Mouse (Mus musculus): ENCODE data around the gene Ldb3. TPM values are rescaled to one million over a fixed set of nuclear protein-coding genes. Genes with fewer than 3 reads are reported as not detected.

The Ldb3 gene
- polyA plus RNA-seq, 1 experiment: 6.6 TPM

Other genes with a start within 250 kb of the Ldb3 start
- gene Fam25c, start 233.2 kb downstream of the Ldb3 start, polyA plus RNA-seq (2012; rRNA removed): not detected in 2 replicates
- gene Sncg, start 213.9 kb downstream of the Ldb3 start, polyA plus RNA-seq (2012; rRNA removed): 522 and 740 TPM in 2 replicates
- gene Mmrn2, start 213.2 kb downstream of the Ldb3 start, polyA plus RNA-seq (2012; rRNA removed): 18.7 and 21.0 TPM in 2 replicates
- gene Bmpr1a, start 85.3 kb downstream of the Ldb3 start, polyA plus RNA-seq (2012; rRNA removed): 21.9 and 22.7 TPM in 2 replicates
- gene 9230112D13Rik, start 65.9 kb downstream of the Ldb3 start, polyA plus RNA-seq (2012; rRNA removed): 0.61 and 0.70 TPM in 2 replicates
- gene Opn4, start 11.5 kb upstream of the Ldb3 start, polyA plus RNA-seq (2012; rRNA removed): not detected in 2 replicates
- gene Wapl, start 85.2 kb upstream of the Ldb3 start, polyA plus RNA-seq (2012; rRNA removed): 17.7 and 23.4 TPM in 2 replicates
- 1.6 TPM in 2 replicates for gene Grid1, start 231.4 kb upstream of the Ldb3 start, polyA plus RNA-seq (2012; rRNA removed)